Mouse (Mus musculus): ENCODE data around the gene Olfr657. TPM values are rescaled to one million over a fixed set of nuclear protein-coding genes. Genes with fewer than 3 reads are reported as not detected.
A peak's percentile ranks its signal among the peaks of the same experiment; 100 is the strongest.

Olfr657 gene
- not detected for polyA plus RNA-seq (2017; shearing (Covaris generic))

DNA sequence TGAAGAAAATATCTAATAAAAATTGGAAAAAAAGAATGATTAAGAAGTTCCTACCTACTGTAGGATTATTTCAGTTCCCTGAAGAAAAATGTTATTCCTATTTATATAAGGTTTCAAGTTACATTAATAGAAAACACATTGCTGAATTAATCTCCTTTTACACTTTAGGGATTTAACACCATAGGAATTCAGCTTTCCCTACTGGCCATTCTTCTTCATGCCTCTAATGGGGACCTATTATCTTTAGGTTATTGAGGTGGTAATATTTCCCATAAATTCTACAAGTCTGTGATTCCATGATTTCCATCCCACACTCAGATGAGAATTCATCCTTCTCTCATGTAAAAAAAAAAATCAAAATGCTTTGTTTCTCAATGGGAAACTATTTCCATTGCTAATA, at the start of gene Olfr657:
TSS of gene Olfr657 (plus strand) at position 301 of the 400 bp plus-strand sequence.
- ATAC-seq, result no peak

DNA sequence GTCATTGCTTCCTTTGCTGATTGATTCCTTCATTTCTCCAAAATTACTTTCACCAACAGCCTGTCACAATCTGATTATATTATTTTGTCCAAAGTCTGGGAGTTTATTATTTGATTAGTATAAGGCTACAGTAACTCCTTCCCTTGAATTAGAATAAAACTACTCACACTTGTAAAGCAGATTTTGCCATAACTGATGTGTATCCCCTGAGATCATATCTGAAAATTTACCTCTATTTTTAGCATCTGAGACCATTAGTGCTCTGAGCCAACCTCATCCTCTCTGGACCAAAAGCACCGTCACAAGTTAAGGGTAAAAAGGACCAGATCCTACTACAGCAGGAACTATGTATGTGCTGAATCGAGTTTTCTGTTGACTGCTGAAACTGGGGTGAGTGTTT, 47.6 kb upstream of the Olfr657 start, which contains the start of gene Olfr653:
TSS of gene Olfr653 (plus strand) at position 301 of the 400 bp plus-strand sequence.
- no peak for ATAC-seq

- ATAC-seq, result no peak
These were observed 43.7 kb upstream of the Olfr657 start for GRCm38 (mm10) chr7:104580846-104581245.

DNA sequence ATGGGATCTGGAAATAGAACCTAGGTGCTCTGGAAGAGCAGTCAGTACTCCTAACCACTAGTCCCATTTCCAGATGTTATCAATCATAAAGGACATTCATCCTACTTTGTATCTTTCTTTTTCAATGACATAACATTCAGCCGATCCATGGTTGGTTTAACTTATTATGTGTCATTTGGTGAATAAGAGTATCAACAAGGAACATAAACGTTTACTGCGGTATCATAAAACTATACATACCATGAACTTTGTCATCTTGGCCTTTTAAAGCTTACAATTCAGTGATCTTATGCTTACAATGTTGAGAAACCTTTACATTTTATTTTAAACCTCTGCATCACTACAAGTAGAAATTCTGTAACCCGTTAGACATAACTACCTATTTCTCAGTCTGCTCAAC, 43.2 kb upstream of the Olfr657 start:
- no peak for ATAC-seq

GRCm38 (mm10) chr7:104586725-104587124, 37.9 kb upstream of the Olfr657 start, which contains the start of gene Olfr654:
Gene Olfr654, plus strand, starts transcription at chr7:104587025.
- ATAC-seq, result no peak

DNA sequence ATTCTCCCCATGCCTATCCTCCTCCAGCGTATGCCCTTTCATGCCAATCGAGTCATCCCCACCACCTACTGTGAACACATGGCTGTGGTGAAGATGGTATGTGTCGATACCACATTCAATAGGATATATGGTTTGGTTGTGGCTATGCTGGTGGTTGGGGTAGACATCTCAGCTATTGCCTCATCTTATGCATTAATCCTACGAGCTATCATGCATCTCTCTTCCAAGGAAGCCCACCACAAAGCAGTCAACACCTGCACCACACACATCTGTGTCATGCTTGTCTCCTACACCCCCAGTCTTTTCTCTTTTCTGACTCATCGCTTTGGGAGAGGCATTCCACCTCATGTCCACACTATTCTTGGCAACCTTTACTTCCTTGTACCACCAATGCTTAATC, 36.3 kb upstream of the Olfr657 start:
- no peak for ATAC-seq

DNA sequence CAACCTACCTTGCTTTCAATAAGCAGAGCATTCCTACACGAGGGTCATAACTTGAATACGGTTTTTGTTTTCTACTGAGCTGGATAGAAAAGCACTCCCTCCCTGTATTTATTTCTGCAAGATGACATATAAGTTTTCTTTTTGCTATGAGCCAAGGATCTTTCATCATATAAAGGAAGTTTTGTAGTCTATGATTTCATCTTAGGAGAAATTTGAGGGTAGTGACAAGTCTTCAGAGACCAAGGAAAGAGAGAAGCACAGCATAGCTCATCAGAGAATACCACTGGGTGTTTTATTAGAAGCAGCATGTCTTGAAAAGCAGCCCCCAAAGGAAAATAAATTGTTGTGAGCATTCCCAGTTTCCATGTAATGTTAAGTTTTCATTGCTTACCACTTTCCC, 22.9 kb upstream of the Olfr657 start, which contains the start of gene Olfr655:
TSS of gene Olfr655 (minus strand) at position 101 of the 400 bp plus-strand sequence.
- ATAC-seq, result no peak

- ATAC-seq, result peak; percentile 72
These were observed 21.4 kb upstream of the Olfr657 start for GRCm38 (mm10) chr7:104603173-104603572.

- no peak for ATAC-seq
These were observed 19.9 kb upstream of the Olfr657 start for GRCm38 (mm10) chr7:104604727-104605126.

GRCm38 (mm10) chr7:104613655-104614054, 10.9 kb upstream of the Olfr657 start, which contains the start of gene Olfr656:
Gene Olfr656, plus strand, starts transcription at chr7:104613955.
- no peak for ATAC-seq

DNA sequence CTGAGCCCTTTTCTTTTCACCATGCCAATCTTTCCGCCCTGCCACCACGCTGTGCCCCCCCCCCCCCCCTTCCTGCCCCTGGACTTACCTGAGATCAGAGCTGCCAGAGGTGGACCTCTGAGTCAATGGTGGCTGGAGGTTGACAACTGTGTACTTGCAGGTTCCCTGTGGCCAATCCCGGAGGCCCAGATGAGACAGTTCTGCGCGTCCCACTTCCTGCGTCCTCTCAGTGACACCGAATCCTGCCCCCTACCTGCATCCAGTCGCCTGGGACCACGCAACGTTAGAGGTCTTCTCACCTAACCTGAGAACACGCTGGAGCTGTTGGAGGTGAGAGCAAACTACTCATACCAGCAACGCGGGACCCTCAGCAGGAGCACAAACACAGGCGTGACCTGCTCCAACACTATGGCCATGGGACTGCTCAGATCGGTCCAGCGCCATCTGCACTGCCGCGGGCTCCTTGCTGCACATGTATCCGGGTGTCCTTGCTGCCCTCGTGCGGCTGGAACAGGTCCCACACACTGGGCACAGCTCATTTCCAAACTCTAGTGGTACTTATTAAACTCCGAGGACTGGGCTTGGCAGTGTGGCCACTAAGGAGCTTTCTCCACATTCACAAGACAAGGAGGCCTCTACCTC, 22.4 kb downstream of the Olfr657 start, which contains the start of gene Olfr658:
TSS of gene Olfr658 (minus strand) at position 465 of the 642 bp plus-strand sequence.
- peak; percentile 84 for ATAC-seq

DNA sequence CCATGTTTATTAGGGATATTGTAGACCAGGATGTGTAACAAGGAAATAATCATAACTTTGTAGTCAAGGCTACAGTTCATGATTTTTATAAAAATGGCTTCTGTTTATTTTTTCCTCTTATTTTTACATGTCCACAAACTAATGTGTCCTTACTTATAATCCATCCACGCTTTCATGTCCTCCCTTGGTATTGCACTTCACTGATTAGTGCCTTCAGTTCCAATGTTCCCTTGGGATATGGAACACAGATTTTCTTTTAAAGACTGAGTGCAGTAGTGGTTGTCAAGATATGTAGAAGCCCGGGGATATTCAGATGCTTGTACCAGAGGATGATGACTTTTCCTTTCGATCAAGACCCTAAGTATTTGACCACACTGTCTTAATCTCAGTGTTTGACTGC, 41.9 kb downstream of the Olfr657 start, which contains the start of gene Olfr659:
TSS of gene Olfr659 (plus strand) at position 301 of the 400 bp plus-strand sequence.
- ATAC-seq, result no peak

- ATAC-seq, result no peak
These were observed 61.6 kb downstream of the Olfr657 start, which contains the start of gene Olfr661 for GRCm38 (mm10) chr7:104686201-104686600. Gene Olfr661, plus strand, starts transcription at chr7:104686501.

Other genes starting within 250 kb of the Olfr657 start
- gene Trim30c, start 224.0 kb upstream of the Olfr657 start, polyA plus RNA-seq (2017; shearing (Covaris generic)), result 1 to 10 TPM; 1.1 to 1.7 TPM
- gene Trim30a, start 159.6 kb upstream of the Olfr657 start, polyA plus RNA-seq (2017; shearing (Covaris generic)), result 10 to 100 TPM; 77.9 to 80.9 TPM
- gene Trim30d, start 116.9 kb upstream of the Olfr657 start, polyA plus RNA-seq (2017; shearing (Covaris generic)), result 10 to 100 TPM; 27.0 to 33.5 TPM
- gene Olfr651, start 74.7 kb upstream of the Olfr657 start, polyA plus RNA-seq (2017; shearing (Covaris generic)), result not detected
- under 1 TPM in 1 of 2 experiments, not detected in 1; 0.44 TPM for gene Olfr652, start 63.9 kb upstream of the Olfr657 start, polyA plus RNA-seq (2017; shearing (Covaris generic))
- not detected for gene Olfr653, start 47.5 kb upstream of the Olfr657 start, polyA plus RNA-seq (2017; shearing (Covaris generic))
- under 1 TPM in 1 of 2 experiments, not detected in 1; 0.30 TPM for gene Olfr654, start 37.8 kb upstream of the Olfr657 start, polyA plus RNA-seq (2017; shearing (Covaris generic))
- gene Olfr655, start 23.0 kb upstream of the Olfr657 start, polyA plus RNA-seq (2017; shearing (Covaris generic)), result not detected
- gene Olfr656, start 10.8 kb upstream of the Olfr657 start, polyA plus RNA-seq (2017; shearing (Covaris generic)), result not detected
- under 1 TPM in 1 of 2 experiments, not detected in 1; 0.19 TPM for gene Olfr658, start 22.5 kb downstream of the Olfr657 start, polyA plus RNA-seq (2017; shearing (Covaris generic))
- not detected for gene Olfr659, start 42.0 kb downstream of the Olfr657 start, polyA plus RNA-seq (2017; shearing (Covaris generic))
- not detected for gene Olfr661, start 61.7 kb downstream of the Olfr657 start, polyA plus RNA-seq (2017; shearing (Covaris generic))
- gene Usp17le, start 152.7 kb downstream of the Olfr657 start, polyA plus RNA-seq (2017; shearing (Covaris generic)), result not detected
- not detected for gene Usp17lb, start 217.8 kb downstream of the Olfr657 start, polyA plus RNA-seq (2017; shearing (Covaris generic))
- not detected for gene Usp17la, start 232.2 kb downstream of the Olfr657 start, polyA plus RNA-seq (2017; shearing (Covaris generic))